Mouse (Mus musculus) activated CD4-positive, CD25-positive, alpha-beta regulatory T cell, adult 4 months (primary cell): Measurements from ENCODE around the gene Cers1. TPM values are rescaled to one million over a fixed set of nuclear protein-coding genes. Genes with fewer than 3 reads are reported as not detected.

Experiments used
- ATAC-seq: one replicate; pipeline ENCODE4 v1.8.0; 2017
- polyA plus RNA-seq, 2 experiments: library from polyadenylated mRNA; unstranded; fragments of 100-300 nt; shearing (Covaris generic); gene quantifications; one replicate each; pipeline ENCODE4 v1.2.1; 2017

Cers1 gene
- polyA plus RNA-seq, 2 experiments from 2014 or later, result not detected

- ATAC-seq, result no peak
Observed at GRCm38 (mm10) chr8:70316511-70317504, 1.2 kb downstream of the Cers1 start.

- ATAC-seq, result no peak
Observed at GRCm38 (mm10) chr8:70317872-70318271, 2.3 kb downstream of the Cers1 start.

GRCm38 (mm10) chr8:70323716-70324115, 8.1 kb downstream of the Cers1 start:
- ATAC-seq, result no peak

GRCm38 (mm10) chr8:70327512-70327911, 11.9 kb downstream of the Cers1 start:
- no peak for ATAC-seq

GRCm38 (mm10) chr8:70329124-70329834, 13.7 kb downstream of the Cers1 start, which contains the start of gene Gdf1:
Gene Gdf1 (plus strand): TSS chr8:70329817.
- ATAC-seq, result no peak

GRCm38 (mm10) chr8:70329835-70330740, 14.5 kb downstream of the Cers1 start:
- ATAC-seq, result no peak

GRCm38 (mm10) chr8:70330741-70331364, 15.3 kb downstream of the Cers1 start:
- no peak for ATAC-seq

GRCm38 (mm10) chr8:70331526-70331925, 16.0 kb downstream of the Cers1 start:
- ATAC-seq, result no peak

- ATAC-seq, result no peak
Observed at GRCm38 (mm10) chr8:70332070-70332877, 16.7 kb downstream of the Cers1 start.

- ATAC-seq, result no peak
Observed at GRCm38 (mm10) chr8:70332878-70333202, 17.3 kb downstream of the Cers1 start.

- no peak for ATAC-seq
Observed at GRCm38 (mm10) chr8:70338931-70339330, 23.4 kb downstream of the Cers1 start.

- no peak for ATAC-seq
Observed at GRCm38 (mm10) chr8:70340659-70341058, 25.1 kb downstream of the Cers1 start.

GRCm38 (mm10) chr8:70342007-70342406, 26.4 kb downstream of the Cers1 start:
- no peak for ATAC-seq

- no peak for ATAC-seq
Observed at GRCm38 (mm10) chr8:70343076-70343475, 27.5 kb downstream of the Cers1 start.

- ATAC-seq, result peak; percentile 36
Observed at GRCm38 (mm10) chr8:70343696-70344095, 28.1 kb downstream of the Cers1 start.

- ATAC-seq, result no peak
Observed at GRCm38 (mm10) chr8:70344279-70344678, 28.7 kb downstream of the Cers1 start.

- no peak for ATAC-seq
Observed at GRCm38 (mm10) chr8:70347443-70347842, 31.9 kb downstream of the Cers1 start.

- ATAC-seq, result no peak
Observed at GRCm38 (mm10) chr8:70347860-70348420, 32.4 kb downstream of the Cers1 start.

GRCm38 (mm10) chr8:70351035-70351999, 35.7 kb downstream of the Cers1 start:
- ATAC-seq, result no peak

GRCm38 (mm10) chr8:70352000-70352384, 36.4 kb downstream of the Cers1 start:
- ATAC-seq, result no peak
